Mouse (Mus musculus) myocyte (in vitro differentiated cells): ENCODE measurements around the gene Tbxas1. TPM values are rescaled to one million over a fixed set of nuclear protein-coding genes. Genes with fewer than 3 reads are reported as not detected.

Experiments
- H3K27me3 ChIP-seq: one replicate; pipeline ENCODE4 v1.6.1; 2011; ENCODE audit not compliant: control insufficient read depth, insufficient read depth, insufficient read length
- H3K36me3 ChIP-seq: one replicate; pipeline ENCODE4 v1.6.1; 2011; ENCODE audit not compliant: control insufficient read depth, insufficient read depth
- H3K4me2 ChIP-seq: one replicate; pipeline ENCODE4 v1.6.1; 2011; ENCODE audit warnings: low read depth, control low read depth
- H3K4me3 ChIP-seq: one replicate; pipeline ENCODE4 v1.5.1; 2011; ENCODE audit warnings: mild to moderate bottlenecking, control low read depth, moderate library complexity
- H3K79me2 ChIP-seq: one replicate; pipeline ENCODE4 v1.6.1; 2011; ENCODE audit not compliant: control insufficient read depth, insufficient read depth
- H3ac ChIP-seq: one replicate; pipeline ENCODE4 v1.6.1; 2011; ENCODE audit not compliant: control insufficient read depth, insufficient read length
- CEBPB ChIP-seq: IDR thresholded peaks from 2 replicates; pipeline ENCODE4 v1.6.1; 2011; ENCODE audit warnings: mild to moderate bottlenecking, moderate library complexity; ENCODE audit not compliant: poor library complexity, insufficient read depth, severe bottlenecking
- E2F4 ChIP-seq: IDR thresholded peaks from one replicate; pipeline ENCODE4 v1.6.1; 2011; ENCODE audit warnings: mild to moderate bottlenecking, control low read depth, moderate library complexity; ENCODE audit not compliant: insufficient read depth
- MAX ChIP-seq: IDR thresholded peaks from one replicate; pipeline ENCODE4 v1.6.1; 2011; ENCODE audit warnings: low read depth, mild to moderate bottlenecking, control low read depth
- MYOD1 ChIP-seq, 3 experiments: IDR thresholded peaks; one replicate each; pipeline ENCODE4 v1.6.1; 2011; ENCODE audit warnings: control low read depth in 2 of 3, low read depth in 2 of 3, mild to moderate bottlenecking in 2 of 3, moderate library complexity in 1 of 3; ENCODE audit not compliant: insufficient read length in 2 of 3, control insufficient read depth in 1 of 3
- MYOG ChIP-seq, 3 experiments: IDR thresholded peaks; one replicate each; pipeline ENCODE4 v1.6.1; 2011; ENCODE audit warnings: control low read depth in 2 of 3, low read depth in 2 of 3, mild to moderate bottlenecking in 2 of 3; ENCODE audit not compliant: insufficient read length in 2 of 3, control insufficient read depth in 1 of 3, insufficient read depth in 1 of 3
- POLR2A ChIP-seq: IDR thresholded peaks from one replicate; pipeline ENCODE4 v1.6.1; 2011; ENCODE audit warnings: low read depth, mild to moderate bottlenecking, control low read depth, moderate library complexity; ENCODE audit not compliant: insufficient read length
- POLR2AphosphoS2 ChIP-seq: IDR thresholded peaks from one replicate; pipeline ENCODE4 v1.6.1; 2011; ENCODE audit warnings: low read depth, control low read depth; ENCODE audit not compliant: insufficient read length
- REST ChIP-seq: IDR thresholded peaks from one replicate; pipeline ENCODE4 v1.6.1; 2011; ENCODE audit warnings: mild to moderate bottlenecking, control low read depth, moderate library complexity; ENCODE audit not compliant: insufficient read depth, insufficient read length
- SRF ChIP-seq: IDR thresholded peaks from one replicate; pipeline ENCODE4 v1.6.1; 2011; ENCODE audit warnings: low read depth; ENCODE audit not compliant: control insufficient read depth, insufficient read length
- TCF12 ChIP-seq: IDR thresholded peaks from one replicate; pipeline ENCODE4 v1.6.1; 2011; ENCODE audit warnings: mild to moderate bottlenecking, control low read depth; ENCODE audit not compliant: poor library complexity, insufficient read depth, severe bottlenecking
- TCF3 ChIP-seq: IDR thresholded peaks from one replicate; pipeline ENCODE4 v1.6.1; 2011; ENCODE audit warnings: low read depth, control low read depth; ENCODE audit not compliant: insufficient read length
- USF1 ChIP-seq: IDR thresholded peaks from one replicate; pipeline ENCODE4 v1.6.1; 2011; ENCODE audit warnings: low read depth, mild to moderate bottlenecking, control low read depth, moderate library complexity
- polyA plus RNA-seq: library from polyadenylated mRNA; unstranded; fragments of >200 nt; fragmentation: generic; extraction: Trizol; gene quantifications from one replicate; pipeline ENCODE4 v1.2.1, GENCODE M21; 2012; ENCODE audit warnings: missing spikeins

Gene Tbxas1
- polyA plus RNA-seq, 1 experiment, result not detected

DNA sequence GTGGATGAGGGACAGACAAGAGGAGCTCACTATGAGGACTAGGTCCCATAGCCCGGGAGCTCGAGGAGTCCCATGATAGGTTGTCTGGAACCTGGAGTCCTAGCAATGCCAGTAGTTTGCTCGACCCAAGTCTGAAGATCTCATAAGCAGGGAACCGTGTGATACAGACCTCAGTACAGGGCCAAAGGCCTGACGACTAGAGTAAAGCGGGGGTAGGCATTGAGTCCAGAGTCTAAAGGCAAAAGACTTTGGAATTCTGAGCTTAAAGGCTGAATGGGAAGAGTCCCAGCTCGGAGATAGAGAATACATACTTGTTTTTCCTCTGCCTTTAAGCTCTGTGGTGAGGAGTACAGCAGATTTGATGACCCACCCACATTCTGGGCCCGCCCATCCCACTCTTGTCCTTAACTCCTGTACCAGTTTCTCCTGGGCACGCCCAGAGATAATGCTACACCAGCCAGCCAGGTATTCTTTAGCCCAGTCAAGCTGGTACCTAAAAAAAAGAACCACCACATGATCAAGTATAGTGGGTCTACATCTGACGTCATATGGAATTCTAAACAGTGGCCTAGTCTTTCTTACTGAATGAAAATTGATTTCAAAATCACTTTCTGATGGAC, 27.7 kb downstream of the Tbxas1 start:
- Histone ChIP-seq H3K4me2 (no peak overlapping the region), H3ac (no peak overlapping the region), H3K36me3 (no peaks in the 10 kb centered on the region), H3K4me3 (no peak overlapping the region), H3K79me2 (no peaks in the 10 kb centered on the region), H3K27me3 (no peaks in the 10 kb centered on the region)
- no peak for TF ChIP-seq MYOG (IDR thresholded peaks at IDR 0.05; ENCODE audit: control insufficient read depth in 1 of 3, insufficient read depth in 1 of 3, insufficient read length in 2 of 3, low read depth in 2 of 3)
- TF ChIP-seq CEBPB, result no peak
- no peak for TF ChIP-seq MYOD1 (IDR thresholded peaks at IDR 0.05; ENCODE audit: control insufficient read depth in 1 of 3, insufficient read length in 2 of 3, low read depth in 2 of 3)
- no peak for TF ChIP-seq POLR2AphosphoS2
- TF ChIP-seq REST, result no peak
- TF ChIP-seq USF1, result no peak
- TF ChIP-seq POLR2A, result no peak
- TF ChIP-seq E2F4, result no peak
- TF ChIP-seq MAX, result no peak
- TF ChIP-seq SRF, result no peak
- TF ChIP-seq TCF12, result no peak
- TF ChIP-seq TCF3, result no peak

DNA sequence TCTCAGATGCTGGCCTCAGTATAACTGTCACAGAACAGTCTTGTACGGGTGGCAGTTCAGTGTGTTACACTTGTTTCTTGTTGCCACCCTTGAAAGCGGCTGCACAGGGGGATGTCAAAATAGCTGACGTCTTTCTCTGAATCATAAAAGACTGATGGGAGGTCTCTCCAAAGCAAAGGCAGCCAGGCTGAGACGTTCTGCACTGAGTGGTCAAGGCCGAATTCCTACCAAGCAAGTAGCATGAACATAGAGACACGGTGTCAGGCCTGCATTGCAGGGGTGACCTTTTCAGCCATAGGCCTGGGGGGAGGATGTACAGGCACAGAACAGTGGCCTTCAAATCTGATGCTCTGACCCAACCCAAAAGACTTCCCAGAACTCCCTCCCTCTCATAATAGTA, 30.8 kb downstream of the Tbxas1 start:
- Histone ChIP-seq H3K79me2 (no peaks in the 10 kb centered on the region), H3K4me2 (no peak overlapping the region), H3K4me3 (no peak overlapping the region), H3K27me3 (no peaks in the 10 kb centered on the region), H3K36me3 (no peaks in the 10 kb centered on the region), H3ac (no peak overlapping the region)
- no peak for TF ChIP-seq REST
- TF ChIP-seq SRF, result no peak
- TF ChIP-seq CEBPB, result no peak
- TF ChIP-seq MYOD1 (IDR thresholded peaks at IDR 0.05; ENCODE audit: control insufficient read depth in 1 of 3, insufficient read length in 2 of 3, low read depth in 2 of 3), result no peak
- no peak for TF ChIP-seq MAX
- no peak for TF ChIP-seq TCF3
- no peak for TF ChIP-seq E2F4
- TF ChIP-seq MYOG (IDR thresholded peaks at IDR 0.05; ENCODE audit: control insufficient read depth in 1 of 3, insufficient read depth in 1 of 3, insufficient read length in 2 of 3, low read depth in 2 of 3), result no peak
- TF ChIP-seq POLR2AphosphoS2, result no peak
- no peak for TF ChIP-seq POLR2A
- TF ChIP-seq USF1, result no peak
- TF ChIP-seq TCF12, result no peak

DNA sequence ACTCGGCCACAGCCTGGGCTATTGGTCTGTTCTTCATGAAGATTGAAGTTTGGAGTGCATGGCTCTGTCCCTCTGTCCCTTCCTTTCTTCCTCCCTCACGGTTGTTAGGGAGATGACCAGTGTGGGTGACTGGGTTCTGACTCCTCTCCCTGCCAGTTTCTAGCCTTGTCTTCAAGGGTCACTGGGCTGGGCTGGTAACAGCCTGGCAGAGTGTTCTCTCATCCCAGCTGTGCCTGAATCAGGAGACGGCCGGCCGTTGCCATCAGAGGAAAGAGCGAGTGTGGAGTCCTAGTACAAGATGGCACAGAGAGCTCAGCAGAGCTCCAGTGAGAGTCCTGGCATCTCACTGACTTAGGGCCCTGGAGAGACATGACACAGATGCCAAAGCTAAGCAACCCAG, 33.2 kb downstream of the Tbxas1 start:
- Histone ChIP-seq H3K4me3 (no peak overlapping the region), H3K4me2 (no peak overlapping the region), H3K36me3 (no peaks in the 10 kb centered on the region), H3K27me3 (no peaks in the 10 kb centered on the region), H3K79me2 (no peaks in the 10 kb centered on the region), H3ac (no peak overlapping the region)
- TF ChIP-seq POLR2AphosphoS2, result no peak

DNA sequence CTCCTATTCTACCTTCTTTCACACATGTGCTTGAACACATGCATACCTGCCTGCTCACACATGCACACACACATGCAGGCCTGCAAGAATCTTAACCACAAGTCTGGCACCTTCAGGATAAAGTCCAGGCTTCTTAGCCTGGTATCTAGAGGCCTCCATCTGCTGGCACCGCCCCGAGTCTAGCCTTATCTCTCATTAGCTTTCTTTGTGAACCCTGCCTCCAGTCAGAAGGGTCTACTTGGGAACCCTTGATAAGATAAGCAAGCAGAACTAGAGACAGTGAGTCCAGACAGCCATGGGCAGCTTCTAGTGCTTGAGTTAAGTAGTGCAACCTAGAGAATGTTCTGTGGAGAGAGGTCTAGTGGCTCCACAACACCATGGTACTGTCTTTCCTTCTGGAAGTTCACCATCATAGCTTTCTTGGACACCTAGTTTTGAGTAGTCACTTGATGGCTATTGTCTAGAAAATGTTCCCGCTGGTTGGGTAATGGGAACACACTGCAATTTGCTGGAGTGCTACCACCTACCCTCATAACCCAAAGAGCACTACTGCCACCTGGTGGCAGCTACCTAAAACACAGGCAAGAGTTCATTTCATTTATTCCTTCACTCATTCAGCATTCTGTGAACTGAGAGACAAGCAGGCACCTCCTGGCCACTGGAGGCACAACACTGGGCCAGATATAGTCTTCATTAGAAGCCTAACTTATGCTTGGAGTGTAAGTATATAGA, 35.8 kb downstream of the Tbxas1 start:
- Histone ChIP-seq H3K27me3 (no peaks in the 10 kb centered on the region), H3ac (no peak overlapping the region), H3K79me2 (no peaks in the 10 kb centered on the region), H3K36me3 (no peaks in the 10 kb centered on the region), H3K4me2 (no peak overlapping the region), H3K4me3 (no peak overlapping the region)
- TF ChIP-seq SRF, result no peak
- no peak for TF ChIP-seq POLR2AphosphoS2

DNA sequence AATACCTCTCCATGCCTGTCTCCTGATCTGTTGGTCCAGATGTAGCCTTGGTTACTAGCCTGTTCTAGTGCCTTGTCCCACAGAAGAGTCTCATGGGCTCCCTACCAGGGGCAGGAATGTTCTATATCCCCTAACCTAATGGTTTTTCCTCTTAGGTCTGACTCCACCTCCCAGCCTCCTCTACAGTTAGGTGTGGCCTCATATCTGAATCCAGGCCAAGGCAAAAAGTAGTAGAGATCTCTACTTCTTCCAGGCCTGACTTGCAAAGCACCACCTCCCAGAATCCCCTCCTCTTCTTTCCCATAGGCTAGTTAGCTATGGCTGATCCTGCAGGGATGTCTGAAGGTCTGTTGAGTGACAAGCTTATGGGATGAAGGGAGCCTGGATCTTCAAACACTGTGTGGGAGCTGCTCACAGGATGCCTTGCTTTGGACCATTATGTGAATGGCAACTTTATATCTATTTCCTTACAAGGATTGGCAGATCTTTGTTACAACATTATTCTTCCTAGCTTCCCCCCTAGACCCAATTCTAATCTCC, 37.0 kb downstream of the Tbxas1 start:
- no peak overlapping the region for H3K4me2 ChIP-seq
- no peak for TF ChIP-seq SRF
- TF ChIP-seq MYOD1 (IDR thresholded peaks at IDR 0.05; ENCODE audit: control insufficient read depth in 1 of 3, insufficient read length in 2 of 3, low read depth in 2 of 3), result no peak
- TF ChIP-seq MAX, result no peak
- TF ChIP-seq TCF3, result no peak
- TF ChIP-seq CEBPB, result no peak
- no peak for TF ChIP-seq TCF12
- TF ChIP-seq POLR2A, result no peak
- TF ChIP-seq POLR2AphosphoS2, result no peak
- TF ChIP-seq USF1, result no peak
- TF ChIP-seq E2F4, result no peak
- no peak for TF ChIP-seq REST
- no peak for TF ChIP-seq MYOG (IDR thresholded peaks at IDR 0.05; ENCODE audit: control insufficient read depth in 1 of 3, insufficient read depth in 1 of 3, insufficient read length in 2 of 3, low read depth in 2 of 3)
- no peaks in the 10 kb centered on the region for H3K36me3 ChIP-seq
- no peaks in the 10 kb centered on the region for H3K27me3 ChIP-seq
- no peak overlapping the region for H3K4me3 ChIP-seq
- H3ac ChIP-seq, result no peak overlapping the region
- no peaks in the 10 kb centered on the region for H3K79me2 ChIP-seq
